Mouse (Mus musculus) hindbrain, embryonic 11.5 days (tissue): ENCODE measurements at regions not wholly inside any gene's neighbourhood (a gene's known extent, or its start where the extent isn't known, plus 50 kb on each side); places are given as distances from the start of the nearest gene placed in this dataset.

Experiments
- ATAC-seq: fragments of 200-750 bp; cut with Nextera tagmentation; 2 replicates; pipeline ENCODE4 v1.8.0; 2017; ENCODE audit warnings: mild to moderate bottlenecking, moderate TSS enrichment, moderate library complexity; ENCODE audit not compliant: low FRiP score
- DNase-seq: peaks from one replicate; pipeline ENCODE4 v3.0.0-alpha.2; 2015; ENCODE audit warnings: low spot score
- H3K27ac ChIP-seq: fragments of 300-500 bp; sonication (generic); 2 replicates; pipeline ENCODE4 v1.5.1; 2014; ENCODE audit warnings: mild to moderate bottlenecking, low read depth, low read length
- H3K27me3 ChIP-seq: fragments of 300-500 bp; sonication (generic); 2 replicates; pipeline ENCODE4 v1.6.1; 2014; ENCODE audit warnings: mild to moderate bottlenecking, low read length, moderate library complexity, mixed read lengths; ENCODE audit not compliant: control insufficient read depth, insufficient read depth
- H3K36me3 ChIP-seq: fragments of 300-500 bp; sonication (generic); 2 replicates; pipeline ENCODE4 v1.6.1; 2014; ENCODE audit warnings: mild to moderate bottlenecking, low read length, moderate library complexity, mixed read lengths; ENCODE audit not compliant: control insufficient read depth, insufficient read depth
- H3K4me1 ChIP-seq: fragments of 300-500 bp; sonication (generic); replicated peaks from 2 replicates; pipeline ENCODE4 v1.6.1; 2014; ENCODE audit warnings: low read length, mixed read lengths; ENCODE audit not compliant: control insufficient read depth, insufficient read depth
- H3K4me2 ChIP-seq: fragments of 300-500 bp; sonication (generic); replicated peaks from 2 replicates; pipeline ENCODE4 v1.6.1; 2014; ENCODE audit warnings: mild to moderate bottlenecking, low read depth, low read length
- H3K4me3 ChIP-seq: fragments of 300-500 bp; sonication (generic); 2 replicates; pipeline ENCODE4 v1.5.1; 2014; ENCODE audit warnings: low read depth, low read length
- H3K9ac ChIP-seq: fragments of 300-500 bp; sonication (generic); 2 replicates; pipeline ENCODE4 v1.6.1; 2014; ENCODE audit warnings: low read depth, low read length
- H3K9me3 ChIP-seq: fragments of 300-500 bp; sonication (generic); 2 replicates; pipeline ENCODE4 v1.6.1; 2016; ENCODE audit warnings: low read length; ENCODE audit not compliant: control insufficient read depth
- WGBS: fragments of 180-500 bp; shearing (Covaris S2); extraction: QIAGEN DNeasy Blood & Tissue Kit; methylation state at CpG from one replicate; pipeline ENCODE4 v1.1.7; 2014; 5-methylcytosine and 5-hydroxymethylcytosine counted together

GRCm38 (mm10) chr4:8366978-8367377, 128.1 kb upstream of the Car8 start:
- Histone ChIP-seq H3K4me3 (no peak overlapping the region), H3K36me3 (no peaks in the 10 kb centered on the region), H3K27me3 (no peaks in the 10 kb centered on the region), H3K27ac (no peak overlapping the region), H3K4me2 (no peak overlapping the region), H3K9ac (no peak overlapping the region), H3K9me3 (no peaks in the 10 kb centered on the region), H3K4me1 (no peaks in the 10 kb centered on the region)
- 80% methylated on average over 4 of the region's 4 CpGs for WGBS
- DNase-seq (no peak), ATAC-seq (no peak)

- WGBS, result 67% methylated on average over 4 of the region's 4 CpGs
- no peak overlapping the region for H3K4me3 ChIP-seq
- H3K4me1 ChIP-seq, result no peaks in the 10 kb centered on the region
- no peaks in the 10 kb centered on the region for H3K27me3 ChIP-seq
- no peak overlapping the region for H3K4me2 ChIP-seq
- H3K27ac ChIP-seq, result no peak overlapping the region
- no peaks in the 10 kb centered on the region for H3K36me3 ChIP-seq
- no peak for DNase-seq
- ATAC-seq, result no peak
- H3K9me3 ChIP-seq, result no peaks in the 10 kb centered on the region
- H3K9ac ChIP-seq, result no peak overlapping the region
Observed at GRCm38 (mm10) chr4:8362409-8362808, 123.6 kb upstream of the Car8 start.

- H3K27me3 ChIP-seq, result no peaks in the 10 kb centered on the region
Observed at GRCm38 (mm10) chr4:8361931-8362330, 123.1 kb upstream of the Car8 start.

GRCm38 (mm10) chr4:8361305-8361704, 122.5 kb upstream of the Car8 start:
- Histone ChIP-seq H3K4me3 (no peak overlapping the region), H3K27me3 (no peaks in the 10 kb centered on the region), H3K9ac (no peak overlapping the region), H3K36me3 (no peaks in the 10 kb centered on the region), H3K4me1 (no peaks in the 10 kb centered on the region), H3K4me2 (no peak overlapping the region), H3K27ac (no peak overlapping the region), H3K9me3 (no peaks in the 10 kb centered on the region)
- DNase-seq, result no peak
- ATAC-seq, result no peak

More at GRCm38 (mm10) chr4:8361931-8362330, 123.1 kb upstream of the Car8 start:
- Histone ChIP-seq H3K9me3 (no peaks in the 10 kb centered on the region), H3K4me2 (no peak overlapping the region), H3K36me3 (no peaks in the 10 kb centered on the region), H3K27ac (no peak overlapping the region), H3K4me3 (no peak overlapping the region), H3K9ac (no peak overlapping the region), H3K4me1 (no peaks in the 10 kb centered on the region)
- ATAC-seq, result no peak
- DNase-seq, result no peak
- WGBS, result 61% methylated on average over 2 of the region's 2 CpGs

- no peaks in the 10 kb centered on the region for H3K36me3 ChIP-seq
- no peaks in the 10 kb centered on the region for H3K9me3 ChIP-seq
- WGBS, result 93% methylated on average over 1 of the region's 1 CpGs
- no peaks in the 10 kb centered on the region for H3K27me3 ChIP-seq
- H3K4me1 ChIP-seq, result no peaks in the 10 kb centered on the region
- H3K27ac ChIP-seq, result no peak overlapping the region
- H3K4me3 ChIP-seq, result no peak overlapping the region
- no peak overlapping the region for H3K4me2 ChIP-seq
- H3K9ac ChIP-seq, result no peak overlapping the region
- ATAC-seq (no peak), DNase-seq (no peak)
Observed at GRCm38 (mm10) chr4:8357443-8357842, 118.6 kb upstream of the Car8 start.

GRCm38 (mm10) chr4:8341928-8342327, 103.1 kb upstream of the Car8 start:
- no peak overlapping the region for H3K9ac ChIP-seq

GRCm38 (mm10) chr4:8309241-8309987, 70.6 kb upstream of the Car8 start:
- no peak for ATAC-seq
- 87% methylated on average over 10 of the region's 10 CpGs for WGBS

More at GRCm38 (mm10) chr4:8341928-8342327, 103.1 kb upstream of the Car8 start:
- Histone ChIP-seq H3K9me3 (no peaks in the 10 kb centered on the region), H3K4me1 (no peaks in the 10 kb centered on the region; the same call in 1 of the 2 replicates), H3K27ac (no peak overlapping the region), H3K36me3 (no peaks in the 10 kb centered on the region), H3K4me2 (no peak overlapping the region), H3K27me3 (no peaks in the 10 kb centered on the region), H3K4me3 (no peak overlapping the region)
- 90% methylated on average over 4 of the region's 4 CpGs for WGBS
- no peak for ATAC-seq
- DNase-seq, result no peak

GRCm38 (mm10) chr4:8292563-8292962, 53.7 kb upstream of the Car8 start:
- H3K36me3 ChIP-seq, result no peaks in the 10 kb centered on the region
- H3K27ac ChIP-seq, result no peak overlapping the region
- ATAC-seq (no peak), DNase-seq (no peak)
- no peaks in the 10 kb centered on the region for H3K4me1 ChIP-seq
- H3K27me3 ChIP-seq, result no peaks in the 10 kb centered on the region
- WGBS, result 97% methylated on average over 1 of the region's 1 CpGs
- H3K4me2 ChIP-seq, result no peak overlapping the region
- H3K9ac ChIP-seq, result no peak overlapping the region
- no peaks in the 10 kb centered on the region for H3K9me3 ChIP-seq
- H3K4me3 ChIP-seq, result no peak overlapping the region

More at GRCm38 (mm10) chr4:8309241-8309987, 70.6 kb upstream of the Car8 start:
- H3K4me3 ChIP-seq, result no peak overlapping the region
- DNase-seq, result no peak
- H3K4me1 ChIP-seq, result no peaks in the 10 kb centered on the region
- no peak overlapping the region for H3K9ac ChIP-seq
- H3K36me3 ChIP-seq, result no peaks in the 10 kb centered on the region
- H3K27ac ChIP-seq, result no peak overlapping the region
- no peaks in the 10 kb centered on the region for H3K9me3 ChIP-seq
- no peak overlapping the region for H3K4me2 ChIP-seq
- H3K27me3 ChIP-seq, result no peaks in the 10 kb centered on the region
